Mouse (Mus musculus) lung, postnatal 0 days (tissue): ENCODE data around the gene Trpv2. TPM values are rescaled to one million over a fixed set of nuclear protein-coding genes. Genes with fewer than 3 reads are reported as not detected.

Experiments used
- ATAC-seq: fragments of 200-750 bp; cut with Nextera tagmentation; 2 replicates; pipeline ENCODE4 v1.8.0; 2017; ENCODE audit warnings: moderate library complexity
- DNase-seq: peaks from one replicate; pipeline ENCODE4 v3.0.0-alpha.2; 2016; ENCODE audit warnings: low spot score
- H3K27ac ChIP-seq: fragments of 300-500 bp; sonication (generic); 2 replicates; pipeline ENCODE4 v1.5.1; 2014; ENCODE audit warnings: antibody characterized with exemption, mild to moderate bottlenecking, low read length, mixed read lengths
- H3K27me3 ChIP-seq: fragments of 300-500 bp; sonication (generic); replicated peaks from 2 replicates; pipeline ENCODE4 v1.6.1; 2014; ENCODE audit warnings: low read length, mixed read lengths; ENCODE audit not compliant: insufficient read depth
- H3K36me3 ChIP-seq: fragments of 300-500 bp; sonication (generic); 2 replicates; pipeline ENCODE4 v1.6.1; 2014; ENCODE audit warnings: low read length, mixed read lengths; ENCODE audit not compliant: insufficient read depth
- H3K4me1 ChIP-seq: fragments of 300-500 bp; sonication (generic); 2 replicates; pipeline ENCODE4 v1.6.1; 2014; ENCODE audit warnings: antibody characterized with exemption, low read depth, low read length, mixed read lengths; ENCODE audit not compliant: insufficient read depth
- H3K4me2 ChIP-seq: fragments of 300-500 bp; sonication (generic); replicated peaks from 2 replicates; pipeline ENCODE4 v1.6.1; 2014; ENCODE audit warnings: low read depth, mild to moderate bottlenecking, low read length, moderate library complexity, mixed read lengths
- H3K4me3 ChIP-seq: fragments of 300-500 bp; sonication (generic); 2 replicates; pipeline ENCODE4 v1.5.1; 2014; ENCODE audit warnings: low read depth, low read length
- H3K9ac ChIP-seq: fragments of 300-500 bp; sonication (generic); replicated peaks from 2 replicates; pipeline ENCODE4 v1.6.1; 2014; ENCODE audit warnings: low read depth, mild to moderate bottlenecking
- H3K9me3 ChIP-seq: fragments of 300-500 bp; sonication (generic); 2 replicates; pipeline ENCODE4 v1.6.1; 2016; ENCODE audit warnings: low read length, mixed read lengths
- CTCF ChIP-seq: IDR thresholded peaks from 2 replicates; pipeline ENCODE4 v1.5.1; 2016; ENCODE audit warnings: antibody characterized with exemption, mild to moderate bottlenecking
- EP300 ChIP-seq: IDR thresholded peaks from 2 replicates; pipeline ENCODE4 v1.6.1; 2016; ENCODE audit warnings: antibody characterized with exemption, mild to moderate bottlenecking, control low read depth
- WGBS: fragments of 180-500 bp; shearing (Covaris S2); extraction: QIAGEN DNeasy Blood & Tissue Kit; methylation state at CpG from one replicate; pipeline ENCODE4 v1.1.7; 2014; 5-methylcytosine and 5-hydroxymethylcytosine counted together
- polyA plus RNA-seq: library from polyadenylated mRNA; unstranded; fragments of >200 nt; fragmentation: Nextera tagmentation; extraction: Ambion mirVana; gene quantifications from 2 replicates; pipeline ENCODE4 v1.2.1, GENCODE M21; 2015

Gene Trpv2
- polyA plus RNA-seq, 1 experiment from 2014 or later: 6.1 TPM

GRCm38 (mm10) chr11:62643681-62644363, 69.5 kb downstream of the Trpv2 start:
- ATAC-seq (no peak), DNase-seq (no peak)
- WGBS: 57% methylated on average over 10 of the region's 10 CpGs
- Histone ChIP-seq H3K27ac (peak overlapping the region; percentile 84), H3K4me1 (peaks cover 39% of the 10 kb centered on the region), H3K4me2 (no peak overlapping the region), H3K36me3 (no peaks in the 10 kb centered on the region), H3K4me3 (no peak overlapping the region), H3K27me3 (no peaks in the 10 kb centered on the region), H3K9me3 (no peaks in the 10 kb centered on the region), H3K9ac (no peak overlapping the region)
- TF ChIP-seq CTCF: no peak
- no peak for TF ChIP-seq EP300

- DNase-seq: no peak
- no peak for TF ChIP-seq EP300
- TF ChIP-seq CTCF: no peak
Observed at GRCm38 (mm10) chr11:62644602-62645336, 70.5 kb downstream of the Trpv2 start.

GRCm38 (mm10) chr11:62645337-62645675, 71.0 kb downstream of the Trpv2 start:
- 57% methylated on average over 4 of the region's 4 CpGs for WGBS
- ATAC-seq (no peak), DNase-seq (peak; percentile 48)
- Histone ChIP-seq H3K9ac (no peak overlapping the region), H3K4me3 (no peak overlapping the region), H3K9me3 (no peaks in the 10 kb centered on the region), H3K27ac (peak overlapping the region; percentile 87), H3K4me2 (peak overlapping the region; percentile 77), H3K27me3 (no peaks in the 10 kb centered on the region), H3K4me1 (peaks cover 39% of the 10 kb centered on the region), H3K36me3 (no peaks in the 10 kb centered on the region)
- no peak for TF ChIP-seq CTCF
- no peak for TF ChIP-seq EP300

More at GRCm38 (mm10) chr11:62644602-62645336, 70.5 kb downstream of the Trpv2 start:
- ATAC-seq: no peak
- Histone ChIP-seq H3K4me3 (no peak overlapping the region), H3K9me3 (no peaks in the 10 kb centered on the region), H3K27ac (peak overlapping the region; percentile 87), H3K27me3 (no peaks in the 10 kb centered on the region), H3K9ac (no peak overlapping the region), H3K4me2 (no peak overlapping the region), H3K36me3 (no peaks in the 10 kb centered on the region), H3K4me1 (peaks cover 39% of the 10 kb centered on the region)
- 88% methylated on average over 5 of the region's 5 CpGs for WGBS

GRCm38 (mm10) chr11:62645732-62646494, 71.6 kb downstream of the Trpv2 start:
- WGBS: 5% methylated on average over 8 of the region's 8 CpGs
- Histone ChIP-seq H3K9me3 (no peaks in the 10 kb centered on the region), H3K4me3 (no peak overlapping the region; the same call in 1 of the 2 replicates), H3K4me1 (peaks cover 39% of the 10 kb centered on the region), H3K27me3 (no peaks in the 10 kb centered on the region), H3K4me2 (peak overlapping the region; percentile 77), H3K27ac (peak overlapping the region; percentile 87), H3K36me3 (no peaks in the 10 kb centered on the region), H3K9ac (0 out of 2 replicates have a peak overlapping the region, but pooled peaks have one; percentile 5)
- ATAC-seq: peak; percentile 3; the same call in 1 of the 2 replicates
- DNase-seq: peak; percentile 79
- TF ChIP-seq CTCF (no peak), EP300 (peak; percentile 32; the same call in 1 of the 2 replicates)

- Histone ChIP-seq H3K4me1 (peaks cover 39% of the 10 kb centered on the region), H3K4me3 (no peak overlapping the region; the same call in 1 of the 2 replicates), H3K27me3 (no peaks in the 10 kb centered on the region), H3K9me3 (no peaks in the 10 kb centered on the region), H3K27ac (peak overlapping the region; percentile 87), H3K36me3 (no peaks in the 10 kb centered on the region), H3K9ac (0 out of 2 replicates have a peak overlapping the region, but pooled peaks have one; percentile 5), H3K4me2 (peak overlapping the region; percentile 77)
- ATAC-seq: no peak
- no peak for DNase-seq
- WGBS: 20% methylated on average over 4 of the region's 4 CpGs
- TF ChIP-seq CTCF (no peak), EP300 (no peak)
Observed at GRCm38 (mm10) chr11:62646495-62646843, 72.2 kb downstream of the Trpv2 start.

GRCm38 (mm10) chr11:62646958-62647515, 72.8 kb downstream of the Trpv2 start:
- Histone ChIP-seq H3K27me3 (no peaks in the 10 kb centered on the region), H3K27ac (peak overlapping the region; percentile 87), H3K9ac (peak overlapping the region; percentile 2; the same call in 1 of the 2 replicates), H3K4me1 (peaks cover 36% of the 10 kb centered on the region), H3K36me3 (no peaks in the 10 kb centered on the region), H3K4me2 (peak overlapping the region; percentile 77), H3K9me3 (no peaks in the 10 kb centered on the region), H3K4me3 (peak overlapping the region; percentile 63)
- no peak for ATAC-seq
- WGBS: 38% methylated on average over 7 of the region's 7 CpGs
- DNase-seq: no peak
- TF ChIP-seq CTCF (no peak), EP300 (no peak)
